Mouse (Mus musculus) bone marrow macrophage, adult 2 months (primary cell): Measurements from ENCODE around the gene Ppox.

Experiments used
- CTCF ChIP-seq: IDR thresholded peaks from 2 replicates; pipeline ENCODE4 v1.5.1; 2012; ENCODE audit warnings: low read depth, mild to moderate bottlenecking, low read length, moderate library complexity
- POLR2A ChIP-seq: IDR thresholded peaks from 2 replicates; pipeline ENCODE4 v1.6.1; 2012; ENCODE audit warnings: mild to moderate bottlenecking, low read depth, low read length, borderline replicate concordance

- TF ChIP-seq CTCF = no peak
- TF ChIP-seq POLR2A = no peak
Observed at GRCm38 (mm10) chr1:171265971-171266744, 14.8 kb downstream of the Ppox start.
